Mouse (Mus musculus) liver, embryonic 11.5 days (tissue): ENCODE measurements at regions not wholly inside any gene's neighbourhood (a gene's known extent, or its start where the extent isn't known, plus 50 kb on each side); places are given as distances from the start of the nearest gene placed in this dataset.
A peak's percentile ranks its signal among the peaks of the same experiment; 100 is the strongest.

Experiments
- ATAC-seq: fragments of 200-750 bp; cut with Nextera tagmentation; replicated peaks from 2 replicates; pipeline ENCODE4 v1.8.0; 2017; ENCODE audit warnings: moderate number of reproducible peaks, mild to moderate bottlenecking, moderate TSS enrichment, moderate library complexity; ENCODE audit not compliant: low FRiP score
- DNase-seq: peaks from one replicate; pipeline ENCODE4 v3.0.0-alpha.2; 2017; ENCODE audit warnings: low spot score
- H3K27ac ChIP-seq: fragments of 300-500 bp; sonication (generic); 2 replicates; pipeline ENCODE4 v1.5.1; 2014; ENCODE audit warnings: mild to moderate bottlenecking, low read depth, low read length, control low read depth
- H3K27me3 ChIP-seq: fragments of 300-500 bp; sonication (generic); replicated peaks from 2 replicates; pipeline ENCODE4 v1.6.1; 2014; ENCODE audit warnings: low read length, mixed read lengths; ENCODE audit not compliant: control insufficient read depth, insufficient read depth
- H3K36me3 ChIP-seq: fragments of 300-500 bp; sonication (generic); 2 replicates; pipeline ENCODE4 v1.6.1; 2014; ENCODE audit warnings: mild to moderate bottlenecking, low read length, moderate library complexity, mixed read lengths; ENCODE audit not compliant: control insufficient read depth, insufficient read depth
- H3K4me1 ChIP-seq: fragments of 300-500 bp; sonication (generic); replicated peaks from 2 replicates; pipeline ENCODE4 v1.6.1; 2014; ENCODE audit warnings: low read length, mixed read lengths; ENCODE audit not compliant: control insufficient read depth, insufficient read depth
- H3K4me2 ChIP-seq: fragments of 300-500 bp; sonication (generic); 2 replicates; pipeline ENCODE4 v1.6.1; 2014; ENCODE audit warnings: mild to moderate bottlenecking, control low read depth, moderate library complexity
- H3K4me3 ChIP-seq: fragments of 300-500 bp; sonication (generic); 2 replicates; pipeline ENCODE4 v1.5.1; 2014; ENCODE audit warnings: low read depth, low read length, control low read depth
- H3K9ac ChIP-seq: fragments of 300-500 bp; sonication (generic); 2 replicates; pipeline ENCODE4 v1.6.1; 2014; ENCODE audit warnings: low read depth, low read length, control low read depth
- H3K9me3 ChIP-seq: fragments of 300-500 bp; sonication (generic); 2 replicates; pipeline ENCODE4 v1.6.1; 2016; ENCODE audit warnings: low read length, inconsistent platforms, mixed read lengths; ENCODE audit not compliant: control insufficient read depth
- WGBS: fragments of 180-500 bp; shearing (Covaris S2); extraction: QIAGEN DNeasy Blood & Tissue Kit; methylation state at CpG from one replicate; pipeline ENCODE4 v1.1.7; 2014; 5-methylcytosine and 5-hydroxymethylcytosine counted together

GRCm38 (mm10) chr9:50440689-50441088, 53.6 kb upstream of the Plet1 start:
- no peaks in the 10 kb centered on the region for H3K36me3 ChIP-seq
- no peaks in the 10 kb centered on the region for H3K4me1 ChIP-seq
- H3K4me3 ChIP-seq: no peak overlapping the region
- no peak overlapping the region for H3K27ac ChIP-seq
- H3K9ac ChIP-seq: no peak overlapping the region
- 0 out of 2 replicates have a peak, but pooled peaks cover 2% of the 10 kb centered on the region for H3K9me3 ChIP-seq
- H3K4me2 ChIP-seq: no peak overlapping the region
- H3K27me3 ChIP-seq: no peaks in the 10 kb centered on the region
- DNase-seq (no peak), ATAC-seq (no peak)
- WGBS: 95% methylated on average over 2 of the region's 2 CpGs

- H3K9me3 ChIP-seq: 0 out of 2 replicates have a peak, but pooled peaks cover 2% of the 10 kb centered on the region
- no peak for ATAC-seq
- H3K9ac ChIP-seq: no peak overlapping the region
- DNase-seq: peak; percentile 43
- H3K4me1 ChIP-seq: no peaks in the 10 kb centered on the region
- no peaks in the 10 kb centered on the region for H3K27me3 ChIP-seq
- no peak overlapping the region for H3K4me3 ChIP-seq
- no peak overlapping the region for H3K27ac ChIP-seq
- 49% methylated on average over 23 of the region's 23 CpGs for WGBS
- H3K4me2 ChIP-seq: no peak overlapping the region
- no peaks in the 10 kb centered on the region for H3K36me3 ChIP-seq
These were observed 50.4 kb upstream of the Plet1 start for GRCm38 (mm10) chr9:50443708-50444463.
